Mouse (Mus musculus): ENCODE data around the gene Rps23.

GRCm38 (mm10) chr13:90965996-90966395 is 43.2 kb downstream of the Rps23 start:
- TF ChIP-seq CTCF (IDR thresholded peaks at IDR 0.05; ENCODE audit: low read depth, low read length) = no peak
- TF ChIP-seq POLR2A (IDR thresholded peaks at IDR 0.05; ENCODE audit: extremely low read depth, insufficient read depth, low read length) = no peak
